Mouse (Mus musculus): ENCODE results near the gene Iqcc. TPM values are rescaled to one million over a fixed set of nuclear protein-coding genes. Genes with fewer than 3 reads are reported as not detected.

The Iqcc gene
- 27.4 and 34.7 TPM in 2 replicates for polyA plus RNA-seq (2015; fragmentation: Nextera tagmentation; extraction: Ambion mirVana)

DNA sequence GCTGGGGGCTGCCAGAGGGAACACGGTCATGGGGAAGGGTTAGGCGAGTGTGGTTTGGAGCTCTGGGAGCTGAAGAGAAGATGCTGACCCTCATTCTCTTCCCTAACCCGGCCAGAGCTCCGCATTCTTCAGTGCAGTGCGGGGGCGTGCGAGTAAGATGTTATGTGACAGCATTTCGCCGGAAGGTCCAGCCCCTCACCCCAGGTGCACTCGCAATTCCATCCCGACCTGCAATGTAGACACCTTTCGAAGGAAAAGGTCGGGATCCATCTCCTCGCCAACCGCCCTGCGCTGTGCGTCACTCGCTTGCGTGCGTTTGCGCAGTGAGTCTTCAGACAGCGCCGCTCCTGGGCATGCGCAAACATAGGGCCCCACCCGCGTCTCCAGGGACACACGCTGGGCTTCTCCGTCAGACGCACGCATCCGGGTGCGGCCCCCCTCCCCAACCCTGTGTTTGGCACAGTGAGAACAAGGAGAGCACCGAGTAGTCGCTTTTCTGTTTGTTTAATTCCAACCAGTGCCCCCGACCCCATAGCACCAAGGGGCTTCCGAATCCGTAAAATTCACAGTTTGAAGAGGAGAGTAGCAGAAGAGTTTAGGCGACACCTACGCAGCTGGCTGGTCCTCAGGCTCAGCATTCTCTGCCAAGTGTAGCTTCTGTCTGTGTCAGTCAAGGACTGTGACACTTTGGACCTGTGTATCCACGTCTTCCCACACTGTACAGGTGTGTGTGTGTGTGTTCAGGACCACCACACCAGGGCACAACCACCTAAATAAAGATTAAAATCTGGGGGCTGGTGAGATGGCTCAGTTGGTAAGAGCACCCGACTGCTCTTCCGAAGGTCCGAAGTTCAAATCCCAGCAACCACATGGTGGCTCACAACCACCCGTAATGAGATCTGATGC lies at the start of gene Iqcc:
Gene Iqcc, minus strand, starts transcription at position 314 of the 906 bp plus-strand sequence.
- Histone ChIP-seq H3K4me2 (ENCODE audit: low read depth, low read length) (peak within 1 kb of the TSS; percentile 92), H3K36me3 (ENCODE audit: control insufficient read depth, insufficient read depth, low read length) (0 out of 2 replicates have a peak, but pooled peaks cover 4% of the 10 kb centered on the region), H3K4me3 (replicated peaks; ENCODE audit: low read length) (peak within 1 kb of the TSS; percentile 82), H3K27ac (ENCODE audit: low read length) (peak within 1 kb of the TSS; percentile 82), H3K9me3 (replicated peaks; ENCODE audit: control insufficient read depth, low read length) (no peaks in the 10 kb centered on the region), H3K9ac (ENCODE audit: low read length) (peak within 1 kb of the TSS; percentile 93), H3K27me3 (ENCODE audit: control insufficient read depth, insufficient read depth, low read length) (no peaks in the 10 kb centered on the region), H3K4me1 (ENCODE audit: control insufficient read depth, insufficient read depth, low read length) (peaks cover 17% of the 10 kb centered on the region)
- ATAC-seq (ENCODE audit: insufficient read depth, low FRiP score) = peak; percentile 93
- WGBS = 4% methylated on average over 43 of the region's 44 CpGs

DNA sequence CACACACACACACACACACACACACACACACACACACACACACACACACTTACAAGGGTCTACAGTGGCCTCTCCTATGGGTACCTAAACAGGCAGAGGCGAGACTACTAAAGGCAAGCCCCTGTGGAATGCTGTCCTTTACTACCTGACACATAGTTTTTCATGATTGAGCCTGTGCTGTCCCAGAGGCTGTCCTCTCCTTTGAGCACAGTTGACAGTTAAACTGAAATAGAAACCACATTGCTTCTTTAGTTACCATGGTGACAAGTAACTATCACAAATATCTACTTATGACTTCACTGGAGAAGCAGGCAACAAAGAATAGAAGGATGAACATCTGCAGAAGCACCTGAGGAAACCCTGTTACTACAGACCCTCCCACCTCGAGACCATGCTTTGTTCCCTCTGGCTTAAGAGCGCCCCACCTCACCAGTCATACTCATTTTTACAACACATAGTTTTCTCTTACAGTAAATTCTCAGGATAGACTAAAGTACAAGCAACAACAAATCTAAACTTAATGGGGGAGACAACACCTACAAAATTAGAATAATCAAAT lies 43.4 kb upstream of the Iqcc start:
- no peak for ATAC-seq (ENCODE audit: insufficient read depth, low FRiP score)

DNA sequence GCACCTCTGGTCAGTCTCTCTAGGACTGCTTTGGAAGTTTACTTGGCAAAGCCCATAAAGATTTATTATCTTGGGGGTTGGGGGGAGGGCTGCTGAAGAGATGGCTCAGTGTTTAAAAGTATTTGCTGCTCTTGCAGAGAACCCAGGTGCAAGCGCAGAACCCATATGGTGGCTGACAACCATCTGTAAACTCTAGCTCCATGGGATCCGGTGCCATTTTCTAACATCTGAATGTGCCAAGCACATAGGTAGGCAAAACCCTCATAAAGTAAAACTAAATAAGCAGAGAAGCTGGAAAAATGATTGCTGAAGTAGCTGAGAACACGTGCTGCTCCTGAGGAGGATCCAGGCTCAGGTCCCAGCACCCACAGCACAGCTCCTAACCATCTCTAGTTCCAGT lies 42.7 kb upstream of the Iqcc start:
- Histone ChIP-seq H3K27me3 (ENCODE audit: control insufficient read depth, insufficient read depth, low read length) (no peaks in the 10 kb centered on the region), H3K4me2 (ENCODE audit: low read depth, low read length) (no peak overlapping the region), H3K27ac (ENCODE audit: low read length) (no peak overlapping the region), H3K9me3 (replicated peaks; ENCODE audit: control insufficient read depth, low read length) (no peaks in the 10 kb centered on the region), H3K4me3 (replicated peaks; ENCODE audit: low read length) (no peak overlapping the region), H3K4me1 (ENCODE audit: control insufficient read depth, insufficient read depth, low read length) (no peaks in the 10 kb centered on the region), H3K36me3 (ENCODE audit: control insufficient read depth, insufficient read depth, low read length) (peaks cover 10% of the 10 kb centered on the region), H3K9ac (ENCODE audit: low read length) (no peak overlapping the region)
- no peak for ATAC-seq (ENCODE audit: insufficient read depth, low FRiP score)
- WGBS = 75% methylated on average over 3 of the region's 3 CpGs

More for the DNA sequence above, 43.4 kb upstream of the Iqcc start:
- Histone ChIP-seq H3K4me3 (replicated peaks; ENCODE audit: low read length) (no peak overlapping the region), H3K9ac (ENCODE audit: low read length) (no peak overlapping the region), H3K27me3 (ENCODE audit: control insufficient read depth, insufficient read depth, low read length) (no peaks in the 10 kb centered on the region), H3K36me3 (ENCODE audit: control insufficient read depth, insufficient read depth, low read length) (peaks cover 9% of the 10 kb centered on the region), H3K27ac (ENCODE audit: low read length) (no peak overlapping the region), H3K4me2 (ENCODE audit: low read depth, low read length) (no peak overlapping the region), H3K9me3 (replicated peaks; ENCODE audit: control insufficient read depth, low read length) (no peaks in the 10 kb centered on the region), H3K4me1 (ENCODE audit: control insufficient read depth, insufficient read depth, low read length) (no peaks in the 10 kb centered on the region)
- 78% methylated on average over 3 of the region's 3 CpGs for WGBS

DNA sequence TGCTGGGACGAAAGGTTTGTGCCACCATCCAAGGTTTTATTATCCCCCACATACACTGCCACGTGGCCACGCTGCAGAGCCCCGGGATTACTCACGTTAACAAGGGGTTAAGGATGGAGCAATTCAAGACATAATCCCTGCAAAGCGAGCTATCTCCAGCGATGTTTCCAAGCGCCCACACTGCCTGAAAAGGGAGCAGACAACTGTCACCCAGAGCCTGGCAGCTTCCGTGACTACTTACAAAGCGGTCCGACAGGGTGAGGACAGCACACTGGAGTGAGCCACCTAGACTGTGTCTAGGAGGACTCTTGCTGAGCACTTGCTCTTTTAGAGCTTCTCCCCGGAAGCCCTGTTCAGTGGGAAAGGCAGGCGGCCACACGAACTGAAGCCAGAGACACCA lies 35.9 kb upstream of the Iqcc start:
- Histone ChIP-seq H3K9ac (ENCODE audit: low read length) (no peak overlapping the region), H3K9me3 (replicated peaks; ENCODE audit: control insufficient read depth, low read length) (no peaks in the 10 kb centered on the region), H3K27ac (ENCODE audit: low read length) (no peak overlapping the region), H3K4me2 (ENCODE audit: low read depth, low read length) (no peak overlapping the region), H3K4me3 (replicated peaks; ENCODE audit: low read length) (no peak overlapping the region), H3K4me1 (ENCODE audit: control insufficient read depth, insufficient read depth, low read length) (no peaks in the 10 kb centered on the region), H3K27me3 (ENCODE audit: control insufficient read depth, insufficient read depth, low read length) (no peaks in the 10 kb centered on the region), H3K36me3 (ENCODE audit: control insufficient read depth, insufficient read depth, low read length) (peaks cover 41% of the 10 kb centered on the region)
- ATAC-seq (ENCODE audit: insufficient read depth, low FRiP score) = no peak
- WGBS = 90% methylated on average over 14 of the region's 14 CpGs

DNA sequence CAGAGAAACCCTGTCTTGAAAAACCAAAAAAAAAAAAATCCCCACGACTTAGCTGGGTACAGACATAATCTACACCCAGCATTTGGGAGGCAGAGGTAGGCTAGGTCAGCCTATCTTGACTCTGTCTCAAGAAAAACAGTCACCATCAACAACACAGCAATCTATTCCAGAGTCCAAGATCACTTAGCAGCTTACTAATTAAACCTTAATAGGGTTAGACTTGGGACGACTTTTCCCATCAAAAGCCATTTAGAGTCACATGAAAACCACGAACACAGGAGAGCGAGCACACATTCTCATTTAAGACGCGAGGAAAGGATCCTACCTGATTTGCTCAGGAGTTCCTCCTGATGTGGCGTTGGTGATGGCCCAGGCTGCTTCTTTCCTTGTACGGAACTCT lies 31.5 kb upstream of the Iqcc start:
- H3K4me3 ChIP-seq (replicated peaks; ENCODE audit: low read length) = no peak overlapping the region
- no peak overlapping the region for H3K9ac ChIP-seq (ENCODE audit: low read length)
- H3K4me1 ChIP-seq (ENCODE audit: control insufficient read depth, insufficient read depth, low read length) = no peaks in the 10 kb centered on the region
- H3K9me3 ChIP-seq (replicated peaks; ENCODE audit: control insufficient read depth, low read length) = no peaks in the 10 kb centered on the region
- WGBS = 92% methylated on average over 8 of the region's 8 CpGs
- peaks cover 53% of the 10 kb centered on the region for H3K36me3 ChIP-seq (ENCODE audit: control insufficient read depth, insufficient read depth, low read length)
- H3K4me2 ChIP-seq (ENCODE audit: low read depth, low read length) = no peak overlapping the region
- H3K27ac ChIP-seq (ENCODE audit: low read length) = no peak overlapping the region
- no peaks in the 10 kb centered on the region for H3K27me3 ChIP-seq (ENCODE audit: control insufficient read depth, insufficient read depth, low read length)
- no peak for ATAC-seq (ENCODE audit: insufficient read depth, low FRiP score)

DNA sequence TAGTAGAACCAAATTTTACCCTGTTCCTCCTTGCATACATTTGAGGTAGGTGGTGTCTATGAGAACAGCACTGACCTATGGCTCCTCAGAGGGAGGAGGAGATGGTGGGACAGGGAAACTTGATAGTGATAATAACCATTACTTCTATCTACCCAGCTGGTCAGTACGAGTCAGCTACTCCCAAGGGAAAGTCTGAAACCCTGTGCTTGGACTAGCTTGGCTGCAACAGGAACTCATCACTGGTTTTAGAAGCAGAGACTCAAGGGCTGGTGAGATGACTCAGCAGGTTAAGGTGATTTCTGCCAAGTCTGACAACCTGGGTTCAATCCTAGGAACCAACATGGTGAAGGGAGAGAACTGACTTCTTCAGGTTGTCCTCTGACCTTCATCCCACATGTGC lies 29.8 kb upstream of the Iqcc start:
- H3K4me2 ChIP-seq (ENCODE audit: low read depth, low read length) = no peak overlapping the region
- no peak overlapping the region for H3K9ac ChIP-seq (ENCODE audit: low read length)
- no peaks in the 10 kb centered on the region for H3K4me1 ChIP-seq (ENCODE audit: control insufficient read depth, insufficient read depth, low read length)
- 72% methylated on average over 1 of the region's 1 CpGs for WGBS
- no peak overlapping the region for H3K4me3 ChIP-seq (replicated peaks; ENCODE audit: low read length)
- H3K27me3 ChIP-seq (ENCODE audit: control insufficient read depth, insufficient read depth, low read length) = no peaks in the 10 kb centered on the region
- peaks cover 39% of the 10 kb centered on the region for H3K36me3 ChIP-seq (ENCODE audit: control insufficient read depth, insufficient read depth, low read length)
- no peaks in the 10 kb centered on the region for H3K9me3 ChIP-seq (replicated peaks; ENCODE audit: control insufficient read depth, low read length)
- no peak overlapping the region for H3K27ac ChIP-seq (ENCODE audit: low read length)
- ATAC-seq (ENCODE audit: insufficient read depth, low FRiP score) = no peak

DNA sequence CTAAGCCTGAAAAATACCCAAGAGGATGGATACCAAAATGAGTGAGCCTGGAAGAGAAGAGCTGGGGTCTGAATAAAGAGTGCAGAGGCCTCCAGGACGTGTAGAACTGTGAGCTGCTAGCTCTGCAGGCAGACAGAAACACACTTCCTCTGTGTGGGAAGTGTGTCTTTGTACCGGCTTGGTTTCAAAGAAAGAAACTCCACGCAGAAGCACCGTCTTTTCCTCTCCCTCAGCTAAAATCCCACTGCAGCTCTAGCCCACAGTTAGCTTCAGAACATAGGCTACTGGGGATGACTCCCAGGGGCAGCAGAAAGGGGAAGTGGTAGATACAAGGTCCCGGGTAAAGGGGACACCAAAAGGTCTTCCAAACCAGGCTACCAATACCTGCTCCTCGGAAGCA lies 26.3 kb upstream of the Iqcc start:
- Histone ChIP-seq H3K4me1 (ENCODE audit: control insufficient read depth, insufficient read depth, low read length) (peaks cover 6% of the 10 kb centered on the region; the same call in 1 of the 2 replicates), H3K36me3 (ENCODE audit: control insufficient read depth, insufficient read depth, low read length) (peaks cover 24% of the 10 kb centered on the region), H3K4me2 (ENCODE audit: low read depth, low read length) (no peak overlapping the region), H3K9ac (ENCODE audit: low read length) (no peak overlapping the region), H3K27me3 (ENCODE audit: control insufficient read depth, insufficient read depth, low read length) (no peaks in the 10 kb centered on the region), H3K27ac (ENCODE audit: low read length) (no peak overlapping the region), H3K4me3 (replicated peaks; ENCODE audit: low read length) (no peak overlapping the region), H3K9me3 (replicated peaks; ENCODE audit: control insufficient read depth, low read length) (no peaks in the 10 kb centered on the region)
- 87% methylated on average over 6 of the region's 6 CpGs for WGBS
- no peak for ATAC-seq (ENCODE audit: insufficient read depth, low FRiP score)

DNA sequence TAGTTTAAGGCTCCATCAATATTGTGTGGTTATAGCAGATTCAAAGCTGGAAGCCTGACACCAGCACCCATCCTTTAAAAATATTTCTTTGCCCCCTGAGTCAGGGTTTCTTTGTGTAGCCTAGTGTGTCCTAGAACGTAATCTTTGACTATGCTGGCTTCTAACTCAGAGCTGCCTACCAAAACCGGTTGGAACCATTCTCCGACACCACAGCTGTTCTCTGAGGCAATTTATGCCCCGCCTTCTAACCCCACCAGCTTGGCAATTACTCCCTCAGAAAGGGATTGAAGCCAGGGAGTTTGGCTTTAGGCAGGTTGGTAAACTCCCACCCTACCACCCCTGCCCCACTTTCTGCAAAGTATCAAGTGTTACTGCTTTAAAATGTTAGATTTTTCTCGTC lies 22.9 kb upstream of the Iqcc start:
- H3K4me1 ChIP-seq (ENCODE audit: control insufficient read depth, insufficient read depth, low read length) = peaks cover 26% of the 10 kb centered on the region
- 39% methylated on average over 5 of the region's 5 CpGs for WGBS
- no peaks in the 10 kb centered on the region for H3K9me3 ChIP-seq (replicated peaks; ENCODE audit: control insufficient read depth, low read length)
- no peaks in the 10 kb centered on the region for H3K27me3 ChIP-seq (ENCODE audit: control insufficient read depth, insufficient read depth, low read length)
- H3K36me3 ChIP-seq (ENCODE audit: control insufficient read depth, insufficient read depth, low read length) = peaks cover 10% of the 10 kb centered on the region; the same call in 1 of the 2 replicates
- H3K4me3 ChIP-seq (replicated peaks; ENCODE audit: low read length) = peak overlapping the region; percentile 22; the same call in 1 of the 2 replicates
- ATAC-seq (ENCODE audit: insufficient read depth, low FRiP score) = no peak
- peak overlapping the region; percentile 54 for H3K9ac ChIP-seq (ENCODE audit: low read length)
- peak overlapping the region; percentile 40 for H3K4me2 ChIP-seq (ENCODE audit: low read depth, low read length)
- peak overlapping the region; percentile 27 for H3K27ac ChIP-seq (ENCODE audit: low read length)

All from stomach, embryonic 16.5 days (tissue).